Mouse (Mus musculus): ENCODE results near the gene Lrrc46.

DNA sequence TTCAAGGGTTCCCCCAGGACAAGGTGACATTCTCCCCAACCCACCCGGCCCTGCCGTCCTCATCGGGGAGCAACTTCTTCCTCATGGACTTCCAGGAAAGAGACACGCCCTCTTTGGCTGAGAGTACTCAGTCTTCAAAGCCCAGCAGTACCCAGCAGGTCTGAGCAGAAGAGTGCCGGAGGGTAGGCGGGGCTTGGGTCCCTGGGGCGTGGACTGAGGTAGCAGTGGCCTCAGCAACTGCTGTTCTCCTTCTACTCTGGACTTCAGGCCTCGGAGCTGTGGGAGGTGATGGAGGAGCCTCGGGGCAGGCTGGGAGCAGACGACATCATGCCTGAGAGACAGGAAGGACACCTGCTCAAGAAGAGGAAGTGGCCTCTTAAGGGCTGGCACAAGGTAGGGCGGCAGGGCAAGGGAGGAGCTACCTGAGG is 11.0 kb upstream of the Lrrc46 start:
- TF ChIP-seq CTCF (IDR thresholded peaks at IDR 0.05; ENCODE audit: low read depth, low read length) (no peak), POLR2A (IDR thresholded peaks at IDR 0.05; ENCODE audit: insufficient read depth, low read length) (no peak)

Data from ES-Bruce4 (cell line).